Mouse (Mus musculus) heart, embryonic 15.5 days (tissue): ENCODE results near the gene Il17ra. TPM values are rescaled to one million over a fixed set of nuclear protein-coding genes. Genes with fewer than 3 reads are reported as not detected.

ENCODE experiments used
- ATAC-seq: fragments of 200-750 bp; cut with Nextera tagmentation; replicated peaks from 2 replicates; pipeline ENCODE4 v1.8.0; 2017; ENCODE audit warnings: low read depth, moderate TSS enrichment; ENCODE audit not compliant: insufficient number of reproducible peaks, insufficient read depth, low FRiP score
- H3K27ac ChIP-seq: fragments of 300-500 bp; sonication (generic); 2 replicates; pipeline ENCODE4 v1.5.1; 2015; ENCODE audit warnings: mild to moderate bottlenecking, inconsistent platforms
- H3K27me3 ChIP-seq: fragments of 300-500 bp; sonication (generic); 2 replicates; pipeline ENCODE4 v1.6.1; 2015; ENCODE audit warnings: inconsistent platforms
- H3K36me3 ChIP-seq: fragments of 300-500 bp; sonication (generic); 2 replicates; pipeline ENCODE4 v1.6.1; 2015; ENCODE audit warnings: mild to moderate bottlenecking, inconsistent platforms
- H3K4me1 ChIP-seq: fragments of 300-500 bp; sonication (generic); replicated peaks from 2 replicates; pipeline ENCODE4 v1.6.1; 2015; ENCODE audit warnings: inconsistent platforms
- H3K4me2 ChIP-seq: fragments of 300-500 bp; sonication (generic); 2 replicates; pipeline ENCODE4 v1.6.1; 2015; ENCODE audit warnings: inconsistent platforms, mild to moderate bottlenecking, moderate library complexity
- H3K4me3 ChIP-seq: fragments of 300-500 bp; sonication (generic); 2 replicates; pipeline ENCODE4 v1.5.1; 2015; ENCODE audit warnings: mild to moderate bottlenecking, inconsistent platforms
- H3K9ac ChIP-seq: fragments of 300-500 bp; sonication (generic); 2 replicates; pipeline ENCODE4 v1.6.1; 2015; ENCODE audit warnings: mild to moderate bottlenecking, inconsistent platforms
- H3K9me3 ChIP-seq: fragments of 300-500 bp; sonication (generic); replicated peaks from 2 replicates; pipeline ENCODE4 v1.6.1; 2016; ENCODE audit warnings: inconsistent platforms
- whole genome bisulfite sequencing: fragments of 180-500 bp; shearing (Covaris S2); methylation state at CpG from one replicate; pipeline ENCODE4 v1.1.7; 2015; ENCODE audit warnings: mixed read lengths; 5-methylcytosine and 5-hydroxymethylcytosine counted together
- polyA plus RNA-seq: library from polyadenylated mRNA; unstranded; fragments of >200 nt; fragmentation: Nextera tagmentation; extraction: Ambion mirVana; gene quantifications from 2 replicates; pipeline ENCODE4 v1.2.1, GENCODE M21; 2015

Il17ra gene
- polyA plus RNA-seq, 1 experiment from 2014 or later, result 3.4 TPM

- Histone ChIP-seq H3K27ac (no peak overlapping the region), H3K36me3 (no peaks in the 10 kb centered on the region), H3K9ac (no peak overlapping the region), H3K4me2 (no peak overlapping the region), H3K9me3 (no peaks in the 10 kb centered on the region), H3K27me3 (peaks cover 14% of the 10 kb centered on the region), H3K4me3 (no peak overlapping the region), H3K4me1 (peaks cover 25% of the 10 kb centered on the region)
- WGBS, result 52% methylated on average over 8 of the region's 8 CpGs
- ATAC-seq, result no peak
Measured at GRCm38 (mm10) chr6:120486051-120486510, 23.0 kb downstream of the Il17ra start.

GRCm38 (mm10) chr6:120488647-120489046 is 25.6 kb downstream of the Il17ra start:
- no peaks in the 10 kb centered on the region for H3K36me3 ChIP-seq
- H3K4me2 ChIP-seq, result no peak overlapping the region
- ATAC-seq, result no peak
- peaks cover 34% of the 10 kb centered on the region for H3K4me1 ChIP-seq
- H3K27me3 ChIP-seq, result peaks cover 39% of the 10 kb centered on the region
- H3K4me3 ChIP-seq, result no peak overlapping the region
- H3K9me3 ChIP-seq, result no peaks in the 10 kb centered on the region
- no peak overlapping the region for H3K27ac ChIP-seq
- H3K9ac ChIP-seq, result no peak overlapping the region
- WGBS, result 55% methylated on average over 3 of the region's 3 CpGs

GRCm38 (mm10) chr6:120489461-120489860 is 26.4 kb downstream of the Il17ra start:
- no peak overlapping the region for H3K4me2 ChIP-seq
- peaks cover 47% of the 10 kb centered on the region for H3K27me3 ChIP-seq
- peaks cover 41% of the 10 kb centered on the region for H3K4me1 ChIP-seq
- no peak overlapping the region for H3K4me3 ChIP-seq
- WGBS, result 48% methylated on average over 2 of the region's 2 CpGs
- no peaks in the 10 kb centered on the region for H3K9me3 ChIP-seq
- H3K36me3 ChIP-seq, result no peaks in the 10 kb centered on the region
- ATAC-seq, result no peak
- no peak overlapping the region for H3K9ac ChIP-seq
- no peak overlapping the region for H3K27ac ChIP-seq

GRCm38 (mm10) chr6:120491064-120491463 is 28.0 kb downstream of the Il17ra start:
- Histone ChIP-seq H3K27me3 (peaks cover 56% of the 10 kb centered on the region), H3K36me3 (no peaks in the 10 kb centered on the region), H3K4me2 (no peak overlapping the region), H3K9me3 (no peaks in the 10 kb centered on the region), H3K4me3 (no peak overlapping the region), H3K27ac (no peak overlapping the region), H3K9ac (no peak overlapping the region), H3K4me1 (peaks cover 30% of the 10 kb centered on the region)
- 64% methylated on average over 7 of the region's 7 CpGs for WGBS
- no peak for ATAC-seq

GRCm38 (mm10) chr6:120491862-120492498 is 28.9 kb downstream of the Il17ra start:
- 6% methylated on average over 22 of the region's 22 CpGs for WGBS

GRCm38 (mm10) chr6:120492499-120493373 is 29.7 kb downstream of the Il17ra start:
- H3K27ac ChIP-seq, result no peak overlapping the region
- H3K9me3 ChIP-seq, result no peaks in the 10 kb centered on the region
- no peaks in the 10 kb centered on the region for H3K36me3 ChIP-seq
- peak overlapping the region; percentile 67 for H3K4me3 ChIP-seq
- peaks cover 53% of the 10 kb centered on the region for H3K27me3 ChIP-seq
- ATAC-seq, result peak; percentile 30; the same call in 1 of the 2 replicates
- 1% methylated on average over 95 of the region's 95 CpGs for WGBS
- peak overlapping the region; percentile 57 for H3K9ac ChIP-seq
- peaks cover 30% of the 10 kb centered on the region for H3K4me1 ChIP-seq
- H3K4me2 ChIP-seq, result peak overlapping the region; percentile 99

More at GRCm38 (mm10) chr6:120491862-120492498, 28.9 kb downstream of the Il17ra start:
- H3K4me3 ChIP-seq, result peak overlapping the region; percentile 67
- peaks cover 55% of the 10 kb centered on the region for H3K27me3 ChIP-seq
- no peak for ATAC-seq
- H3K27ac ChIP-seq, result no peak overlapping the region
- peaks cover 30% of the 10 kb centered on the region for H3K4me1 ChIP-seq
- H3K4me2 ChIP-seq, result peak overlapping the region; percentile 99
- H3K36me3 ChIP-seq, result no peaks in the 10 kb centered on the region
- no peak overlapping the region for H3K9ac ChIP-seq
- H3K9me3 ChIP-seq, result no peaks in the 10 kb centered on the region

GRCm38 (mm10) chr6:120493374-120494181 is 30.5 kb downstream of the Il17ra start, which contains the start of gene Tmem121b:
TSS of gene Tmem121b (minus strand) at chr6:120493807.
- peaks cover 30% of the 10 kb centered on the region for H3K4me1 ChIP-seq
- peak within 1 kb of the TSS; percentile 99 for H3K4me2 ChIP-seq
- under 1% methylated on average over 54 of the region's 84 CpGs for WGBS
- H3K9ac ChIP-seq, result peak within 1 kb of the TSS; percentile 57
- peak; percentile 34; the same call in 1 of the 2 replicates for ATAC-seq
- peak within 1 kb of the TSS; percentile 67 for H3K4me3 ChIP-seq
- H3K36me3 ChIP-seq, result no peaks in the 10 kb centered on the region
- no peaks in the 10 kb centered on the region for H3K9me3 ChIP-seq
- no peak within 1 kb of the TSS for H3K27ac ChIP-seq
- peaks cover 53% of the 10 kb centered on the region for H3K27me3 ChIP-seq

GRCm38 (mm10) chr6:120496544-120496943 is 33.5 kb downstream of the Il17ra start:
- Histone ChIP-seq H3K4me3 (no peak overlapping the region), H3K4me2 (no peak overlapping the region), H3K9ac (no peak overlapping the region), H3K27me3 (peaks cover 37% of the 10 kb centered on the region), H3K36me3 (no peaks in the 10 kb centered on the region), H3K4me1 (peaks cover 27% of the 10 kb centered on the region), H3K27ac (no peak overlapping the region), H3K9me3 (no peaks in the 10 kb centered on the region)
- no peak for ATAC-seq
- WGBS, result 50% methylated on average over 3 of the region's 3 CpGs

GRCm38 (mm10) chr6:120504051-120504450 is 41.0 kb downstream of the Il17ra start:
- H3K9me3 ChIP-seq, result no peaks in the 10 kb centered on the region
- H3K9ac ChIP-seq, result no peak overlapping the region
- H3K27me3 ChIP-seq, result no peaks in the 10 kb centered on the region
- no peaks in the 10 kb centered on the region for H3K36me3 ChIP-seq
- H3K4me2 ChIP-seq, result no peak overlapping the region
- no peak overlapping the region for H3K27ac ChIP-seq
- WGBS, result 58% methylated on average over 3 of the region's 3 CpGs
- ATAC-seq, result no peak
- no peak overlapping the region for H3K4me3 ChIP-seq
- H3K4me1 ChIP-seq, result no peaks in the 10 kb centered on the region

GRCm38 (mm10) chr6:120505531-120505930 is 42.5 kb downstream of the Il17ra start:
- Histone ChIP-seq H3K4me3 (no peak overlapping the region), H3K27me3 (no peaks in the 10 kb centered on the region), H3K9me3 (no peaks in the 10 kb centered on the region)

GRCm38 (mm10) chr6:120508645-120509044 is 45.6 kb downstream of the Il17ra start:
- H3K4me1 ChIP-seq, result no peaks in the 10 kb centered on the region
- no peak overlapping the region for H3K27ac ChIP-seq
- H3K4me2 ChIP-seq, result no peak overlapping the region
- no peaks in the 10 kb centered on the region for H3K9me3 ChIP-seq
- WGBS, result 71% methylated on average over 4 of the region's 4 CpGs
- peaks cover 16% of the 10 kb centered on the region; the same call in 1 of the 2 replicates for H3K36me3 ChIP-seq
- no peak for ATAC-seq
- no peaks in the 10 kb centered on the region for H3K27me3 ChIP-seq
- H3K4me3 ChIP-seq, result no peak overlapping the region
- H3K9ac ChIP-seq, result no peak overlapping the region

More at GRCm38 (mm10) chr6:120505531-120505930, 42.5 kb downstream of the Il17ra start:
- H3K36me3 ChIP-seq, result peaks cover 9% of the 10 kb centered on the region; the same call in 1 of the 2 replicates
- no peak overlapping the region for H3K9ac ChIP-seq
- H3K4me2 ChIP-seq, result no peak overlapping the region
- no peak for ATAC-seq
- no peak overlapping the region for H3K27ac ChIP-seq
- no peaks in the 10 kb centered on the region for H3K4me1 ChIP-seq
- whole genome bisulfite sequencing, result 67% methylated on average over 4 of the region's 4 CpGs
